Mouse (Mus musculus) embryonic fibroblast, embryonic 13.5 days (primary cell): Measurements from ENCODE around the gene Opn4.

Experiments
- CTCF ChIP-seq: IDR thresholded peaks from 2 replicates; pipeline ENCODE4 v1.5.1; 2011; ENCODE audit warnings: mild to moderate bottlenecking, control low read depth, low read length, moderate library complexity, borderline replicate concordance; ENCODE audit not compliant: insufficient read depth
- POLR2A ChIP-seq: IDR thresholded peaks from 2 replicates; pipeline ENCODE4 v1.6.1; 2011; ENCODE audit warnings: low read depth, mild to moderate bottlenecking, control low read depth, low read length, moderate library complexity

GRCm38 (mm10) chr14:34570903-34571302, 29.0 kb downstream of the Opn4 start:
- TF ChIP-seq CTCF (no peak), POLR2A (no peak)
